Mouse (Mus musculus) neural tube, embryonic 13.5 days (tissue): ENCODE measurements around the gene Hs2st1. TPM values are rescaled to one million over a fixed set of nuclear protein-coding genes. Genes with fewer than 3 reads are reported as not detected.
"Not testable (repeated sequence)": the region's sequence is repeated elsewhere in the genome, so short reads cannot be mapped to it uniquely, and the experiment has no call there.

Experiments
- ATAC-seq: fragments of 200-750 bp; cut with Nextera tagmentation; 2 replicates; pipeline ENCODE4 v1.8.0; 2017; ENCODE audit warnings: low read depth, mild to moderate bottlenecking, moderate TSS enrichment, moderate library complexity
- H3K27ac ChIP-seq: fragments of 300-500 bp; sonication (generic); replicated peaks from 2 replicates; pipeline ENCODE4 v1.5.1; 2015; ENCODE audit warnings: moderate library complexity, mild to moderate bottlenecking, inconsistent platforms
- H3K27me3 ChIP-seq: fragments of 300-500 bp; sonication (generic); 2 replicates; pipeline ENCODE4 v1.6.1; 2015; ENCODE audit warnings: mild to moderate bottlenecking, inconsistent platforms
- H3K36me3 ChIP-seq: fragments of 300-500 bp; sonication (generic); 2 replicates; pipeline ENCODE4 v1.6.1; 2015; ENCODE audit warnings: mild to moderate bottlenecking, inconsistent platforms
- H3K4me1 ChIP-seq: fragments of 300-500 bp; sonication (generic); replicated peaks from 2 replicates; pipeline ENCODE4 v1.6.1; 2015; ENCODE audit warnings: inconsistent platforms
- H3K4me2 ChIP-seq: fragments of 300-500 bp; sonication (generic); 2 replicates; pipeline ENCODE4 v1.6.1; 2015; ENCODE audit warnings: inconsistent platforms, mild to moderate bottlenecking, moderate library complexity
- H3K4me3 ChIP-seq: fragments of 300-500 bp; sonication (generic); 2 replicates; pipeline ENCODE4 v1.5.1; 2015; ENCODE audit warnings: mild to moderate bottlenecking, inconsistent platforms
- H3K9ac ChIP-seq: fragments of 300-500 bp; sonication (generic); 2 replicates; pipeline ENCODE4 v1.6.1; 2015; ENCODE audit warnings: moderate library complexity, mild to moderate bottlenecking, inconsistent platforms
- H3K9me3 ChIP-seq: fragments of 300-500 bp; sonication (generic); 2 replicates; pipeline ENCODE4 v1.6.1; 2016; ENCODE audit warnings: inconsistent platforms
- WGBS: fragments of 180-500 bp; shearing (Covaris S2); methylation state at CpG from one replicate; pipeline ENCODE4 v1.1.7; 2015; 5-methylcytosine and 5-hydroxymethylcytosine counted together
- polyA plus RNA-seq: library from polyadenylated mRNA; unstranded; fragments of >200 nt; fragmentation: Nextera tagmentation; extraction: Ambion mirVana; gene quantifications from 2 replicates; pipeline ENCODE4 v1.2.1, GENCODE M21; 2015

Hs2st1 gene
- polyA plus RNA-seq, 1 experiment from 2014 or later = 15.6 TPM

DNA sequence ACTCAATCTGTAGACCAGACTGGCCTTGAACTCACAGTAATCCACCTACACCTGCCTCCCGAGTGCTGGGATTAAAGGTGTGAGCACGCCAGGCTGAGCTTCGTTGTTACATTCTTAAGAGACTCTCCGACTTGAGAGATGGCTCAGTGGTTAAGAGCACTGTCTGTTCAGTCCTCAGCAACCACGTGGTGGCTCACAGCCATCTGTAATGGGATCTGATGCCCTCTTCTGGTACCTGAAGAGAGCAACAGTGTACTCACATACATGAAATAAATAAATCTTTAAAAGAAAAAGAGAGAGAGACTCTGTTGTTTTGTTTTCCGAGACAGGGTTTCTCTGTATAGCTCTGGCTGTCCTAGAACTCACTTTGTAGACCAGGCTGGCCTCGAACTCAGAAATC lies 35.8 kb upstream of the Hs2st1 start:
- 69% methylated on average over 7 of the region's 7 CpGs for WGBS
- H3K36me3 ChIP-seq, H3K4me2 ChIP-seq, H3K27ac ChIP-seq, H3K9me3 ChIP-seq, H3K4me3 ChIP-seq, H3K9ac ChIP-seq, H3K27me3 ChIP-seq, H3K4me1 ChIP-seq, ATAC-seq: not testable (repeated sequence)

DNA sequence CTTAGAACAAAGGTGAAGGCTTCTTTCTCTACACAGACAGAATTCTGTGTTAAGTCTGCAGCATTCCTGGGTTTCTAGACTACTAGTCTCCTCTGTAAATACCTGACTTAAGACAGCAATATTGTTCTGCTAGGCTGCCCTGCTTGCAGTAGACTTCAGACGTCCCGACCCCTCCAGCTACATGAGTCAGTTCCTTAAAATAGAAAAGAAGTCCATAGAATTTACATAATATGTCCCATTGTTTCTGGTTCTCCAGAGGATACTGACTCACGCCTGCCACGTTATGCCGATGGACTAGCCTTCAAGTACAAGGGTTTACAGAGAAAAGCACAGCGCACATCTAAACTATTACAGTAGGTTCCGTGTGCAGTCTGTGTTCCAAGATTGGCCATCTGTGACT lies 34.2 kb upstream of the Hs2st1 start:
- Histone ChIP-seq H3K27ac (no peak overlapping the region), H3K27me3 (no peaks in the 10 kb centered on the region), H3K4me2 (no peak overlapping the region), H3K9me3 (no peaks in the 10 kb centered on the region), H3K4me3 (no peak overlapping the region), H3K9ac (no peak overlapping the region), H3K36me3 (peaks cover 13% of the 10 kb centered on the region), H3K4me1 (0 out of 2 replicates have a peak, but pooled peaks cover 3% of the 10 kb centered on the region)
- WGBS = 77% methylated on average over 7 of the region's 7 CpGs
- no peak for ATAC-seq

GRCm38 (mm10) chr3:144603558-144603957 lies 33.6 kb upstream of the Hs2st1 start:
- no peaks in the 10 kb centered on the region for H3K27me3 ChIP-seq
- H3K4me3 ChIP-seq = no peak overlapping the region
- H3K9me3 ChIP-seq = no peaks in the 10 kb centered on the region
- WGBS = 94% methylated on average over 3 of the region's 3 CpGs
- no peak overlapping the region for H3K9ac ChIP-seq
- H3K27ac ChIP-seq = no peak overlapping the region
- no peak for ATAC-seq
- peaks cover 16% of the 10 kb centered on the region for H3K36me3 ChIP-seq
- no peak overlapping the region for H3K4me2 ChIP-seq
- H3K4me1 ChIP-seq = 0 out of 2 replicates have a peak, but pooled peaks cover 3% of the 10 kb centered on the region

DNA sequence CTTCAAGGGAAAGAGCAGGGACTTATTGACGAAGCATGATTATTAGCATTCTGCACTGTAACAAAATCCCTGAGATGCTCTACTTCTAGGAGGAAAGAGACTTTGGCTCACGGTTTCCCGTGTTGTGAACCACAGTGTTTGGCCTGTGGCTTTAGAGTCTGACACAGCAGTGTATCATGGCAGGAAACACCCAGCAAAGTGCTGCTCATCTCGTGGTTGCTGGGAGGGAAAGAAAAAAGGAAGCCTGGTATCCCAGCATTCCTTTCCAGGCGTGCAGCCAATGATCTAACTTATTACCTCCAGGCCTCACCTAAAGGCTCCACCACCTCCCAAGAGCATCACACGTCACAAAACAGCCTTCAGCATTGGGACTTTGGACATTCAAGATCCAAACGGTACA lies 32.8 kb upstream of the Hs2st1 start:
- Histone ChIP-seq H3K9ac (no peak overlapping the region), H3K4me2 (no peak overlapping the region), H3K4me3 (no peak overlapping the region), H3K4me1 (0 out of 2 replicates have a peak, but pooled peaks cover 6% of the 10 kb centered on the region), H3K27ac (no peak overlapping the region), H3K36me3 (peaks cover 16% of the 10 kb centered on the region), H3K9me3 (no peaks in the 10 kb centered on the region), H3K27me3 (no peaks in the 10 kb centered on the region)
- no peak for ATAC-seq
- WGBS = 78% methylated on average over 7 of the region's 7 CpGs

DNA sequence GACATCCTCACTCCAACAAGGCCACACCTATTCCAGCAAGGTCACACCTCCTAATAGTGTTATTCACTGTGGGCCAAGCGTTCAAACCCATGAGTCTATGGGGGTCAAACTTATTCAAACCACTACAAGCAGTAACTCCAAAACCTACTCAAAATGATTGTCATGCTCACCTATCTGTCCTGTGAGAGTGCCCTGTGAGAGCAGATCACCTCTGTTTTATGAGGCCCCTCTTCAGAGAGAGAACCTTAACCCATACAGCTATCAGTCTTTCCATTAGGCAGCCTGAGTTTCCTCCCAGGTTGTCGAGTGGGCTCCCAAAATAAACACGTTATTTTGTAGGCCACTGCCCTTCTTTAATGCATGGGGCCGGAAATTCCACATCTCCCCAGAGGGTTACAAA lies 32.4 kb upstream of the Hs2st1 start:
- Histone ChIP-seq H3K27me3 (no peaks in the 10 kb centered on the region), H3K4me2 (no peak overlapping the region), H3K27ac (no peak overlapping the region), H3K36me3 (peaks cover 16% of the 10 kb centered on the region), H3K4me1 (0 out of 2 replicates have a peak, but pooled peaks cover 6% of the 10 kb centered on the region), H3K9me3 (no peaks in the 10 kb centered on the region), H3K4me3 (no peak overlapping the region), H3K9ac (no peak overlapping the region)
- 82% methylated on average over 4 of the region's 4 CpGs for WGBS
- no peak for ATAC-seq

- no peak overlapping the region for H3K27ac ChIP-seq
- no peak for ATAC-seq
These were observed 27.9 kb upstream of the Hs2st1 start for GRCm38 (mm10) chr3:144597790-144598467.

GRCm38 (mm10) chr3:144597121-144597520 lies 27.1 kb upstream of the Hs2st1 start:
- no peaks in the 10 kb centered on the region for H3K27me3 ChIP-seq
- no peak for ATAC-seq
- no peak overlapping the region for H3K4me2 ChIP-seq
- no peak overlapping the region for H3K9ac ChIP-seq
- no peak overlapping the region for H3K4me3 ChIP-seq
- 0 out of 2 replicates have a peak, but pooled peaks cover 2% of the 10 kb centered on the region for H3K4me1 ChIP-seq
- H3K36me3 ChIP-seq = peaks cover 29% of the 10 kb centered on the region
- WGBS = 60% methylated on average over 4 of the region's 4 CpGs
- H3K9me3 ChIP-seq = no peaks in the 10 kb centered on the region
- no peak overlapping the region for H3K27ac ChIP-seq

More at GRCm38 (mm10) chr3:144597790-144598467, 27.9 kb upstream of the Hs2st1 start:
- Histone ChIP-seq H3K9me3 (no peaks in the 10 kb centered on the region), H3K9ac (no peak overlapping the region), H3K36me3 (peaks cover 28% of the 10 kb centered on the region), H3K4me2 (no peak overlapping the region), H3K27me3 (no peaks in the 10 kb centered on the region), H3K4me3 (no peak overlapping the region), H3K4me1 (0 out of 2 replicates have a peak, but pooled peaks cover 2% of the 10 kb centered on the region)
- 56% methylated on average over 12 of the region's 12 CpGs for WGBS

DNA sequence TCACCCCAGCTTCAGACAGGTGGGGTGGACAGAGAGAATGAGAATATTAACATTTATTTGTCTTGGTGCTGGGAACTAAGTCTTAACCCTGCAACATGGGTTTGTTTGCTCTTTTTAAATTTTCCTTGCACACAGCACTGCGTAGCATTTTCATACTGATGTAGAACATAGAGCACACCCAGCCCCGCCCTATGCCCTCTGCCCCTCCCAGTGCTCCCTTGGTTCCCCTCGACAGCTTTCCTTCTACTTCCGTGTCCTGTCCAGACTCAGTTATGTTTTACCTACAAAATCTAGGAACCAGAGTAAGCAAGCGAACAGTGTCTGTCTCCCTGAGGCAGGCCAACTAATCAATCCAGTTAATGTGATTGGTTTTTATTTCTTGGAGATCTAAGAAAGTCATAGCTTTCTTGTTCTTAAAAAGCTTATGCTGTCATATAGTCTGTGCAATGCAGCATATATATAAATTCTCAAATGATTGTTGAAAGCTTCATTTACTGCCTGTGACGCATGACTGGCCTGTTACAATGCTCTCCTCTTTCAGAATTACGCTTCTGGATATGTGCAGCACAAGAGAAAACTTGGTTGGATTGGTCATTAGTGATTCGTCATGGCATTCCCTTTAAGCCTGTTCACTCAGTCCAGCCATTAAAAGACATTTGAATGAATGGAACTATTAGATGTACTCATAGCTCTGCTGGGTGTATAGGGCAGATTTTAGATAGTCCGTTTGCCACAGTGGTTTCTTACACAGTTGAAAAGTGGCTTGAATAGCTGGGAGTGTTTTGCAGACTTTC lies 23.2 kb upstream of the Hs2st1 start:
- H3K9ac ChIP-seq = no peak overlapping the region
- WGBS = 58% methylated on average over 9 of the region's 9 CpGs
- no peak overlapping the region for H3K4me3 ChIP-seq
- H3K4me1 ChIP-seq = peaks cover 10% of the 10 kb centered on the region
- ATAC-seq = no peak
- H3K36me3 ChIP-seq = peaks cover 30% of the 10 kb centered on the region
- no peaks in the 10 kb centered on the region for H3K27me3 ChIP-seq
- no peaks in the 10 kb centered on the region for H3K9me3 ChIP-seq
- no peak overlapping the region for H3K4me2 ChIP-seq
- H3K27ac ChIP-seq = no peak overlapping the region

- H3K9ac ChIP-seq = no peak overlapping the region
- no peak overlapping the region for H3K4me2 ChIP-seq
- no peaks in the 10 kb centered on the region for H3K27me3 ChIP-seq
- ATAC-seq = no peak
- H3K36me3 ChIP-seq = peaks cover 33% of the 10 kb centered on the region
- no peaks in the 10 kb centered on the region for H3K9me3 ChIP-seq
- H3K4me1 ChIP-seq = peaks cover 8% of the 10 kb centered on the region
- WGBS = 75% methylated on average over 8 of the region's 8 CpGs
- H3K4me3 ChIP-seq = no peak overlapping the region
- H3K27ac ChIP-seq = no peak overlapping the region
These were observed 19.4 kb upstream of the Hs2st1 start for GRCm38 (mm10) chr3:144589189-144589890.

DNA sequence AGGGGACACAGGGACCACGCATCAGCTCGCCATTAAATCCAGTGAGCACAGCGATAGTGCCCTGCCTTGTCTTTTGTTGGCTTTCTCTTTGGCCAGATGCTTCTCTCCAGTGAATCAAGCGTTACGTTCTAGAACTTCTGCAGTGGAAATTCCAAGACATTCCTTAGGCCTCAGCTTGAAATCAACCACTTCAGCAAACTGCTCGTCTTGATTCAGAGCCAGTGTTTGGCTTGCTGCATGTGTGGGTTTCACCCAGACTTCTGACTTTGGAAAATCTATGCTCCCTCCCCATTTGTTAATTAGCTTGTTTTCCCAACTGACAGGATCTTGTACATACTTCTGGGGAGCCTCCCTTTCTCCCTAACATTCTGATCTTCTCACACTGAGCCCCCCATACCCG lies 16.8 kb upstream of the Hs2st1 start:
- H3K4me1 ChIP-seq = peaks cover 8% of the 10 kb centered on the region
- WGBS = 81% methylated on average over 7 of the region's 7 CpGs
- no peaks in the 10 kb centered on the region for H3K27me3 ChIP-seq
- peaks cover 45% of the 10 kb centered on the region for H3K36me3 ChIP-seq
- peak overlapping the region; percentile 28; the same call in 1 of the 2 replicates for H3K27ac ChIP-seq
- H3K4me3 ChIP-seq = no peak overlapping the region
- no peak overlapping the region for H3K9ac ChIP-seq
- H3K9me3 ChIP-seq = no peaks in the 10 kb centered on the region
- no peak for ATAC-seq
- H3K4me2 ChIP-seq = no peak overlapping the region

DNA sequence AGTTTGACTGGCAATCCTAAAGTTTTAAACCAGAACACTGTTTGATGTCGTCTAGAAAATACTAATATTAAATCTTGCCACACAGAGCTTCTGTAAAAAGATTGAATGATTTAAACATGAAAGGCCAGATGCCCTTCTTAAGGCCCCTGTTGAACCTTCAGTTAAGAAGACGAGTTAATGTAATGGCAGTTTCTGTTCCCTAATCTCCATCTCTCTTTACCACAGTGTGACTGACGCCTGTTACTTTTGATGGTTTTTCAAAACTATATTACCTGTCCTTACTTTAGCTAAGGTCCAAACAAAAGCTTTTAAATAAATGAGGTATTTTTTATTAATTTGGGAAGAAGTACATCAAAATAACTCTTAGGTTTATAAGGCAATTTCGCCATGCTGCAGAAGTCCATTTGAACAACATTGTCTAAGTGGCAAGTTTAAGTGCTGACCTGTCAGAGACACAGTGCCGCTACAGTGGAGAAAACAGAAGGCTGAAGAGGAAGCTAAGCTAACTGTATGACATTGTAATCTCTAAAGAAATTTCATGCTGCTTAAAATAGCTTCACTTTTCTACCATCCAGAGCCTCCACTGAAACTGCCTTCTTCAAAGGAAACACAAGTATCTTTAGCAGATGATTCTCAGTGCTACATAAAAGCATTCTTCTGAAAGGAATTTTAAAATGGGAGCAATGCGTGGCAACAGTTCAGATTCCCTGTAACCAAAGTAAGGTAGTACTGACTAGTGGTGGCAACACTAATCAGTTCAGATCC lies 15.0 kb upstream of the Hs2st1 start:
- peaks cover 43% of the 10 kb centered on the region for H3K36me3 ChIP-seq
- no peak for ATAC-seq

More for the DNA sequence above, 15.0 kb upstream of the Hs2st1 start:
- no peak overlapping the region for H3K9ac ChIP-seq
- peaks cover 8% of the 10 kb centered on the region for H3K4me1 ChIP-seq
- 86% methylated on average over 6 of the region's 6 CpGs for WGBS
- H3K27me3 ChIP-seq = no peaks in the 10 kb centered on the region
- H3K27ac ChIP-seq = no peak overlapping the region
- no peaks in the 10 kb centered on the region for H3K9me3 ChIP-seq
- no peak overlapping the region for H3K4me2 ChIP-seq
- H3K4me3 ChIP-seq = no peak overlapping the region
